Mouse (Mus musculus) lung, postnatal 36 days (tissue): ENCODE results near the gene Cct4.
A peak's percentile ranks its signal among the peaks of the same experiment; 100 is the strongest.

ENCODE experiments used
- DNase-seq: peaks from one replicate; pipeline ENCODE4 v3.0.0; 2022; ENCODE audit warnings: mixed read lengths

Cct4 gene

GRCm38 (mm10) chr11:22990393-22991126, at the start of gene Cct4:
TSS of gene Cct4 (plus strand) at chr11:22990519.
- peak; percentile 96 for DNase-seq

- DNase-seq, result no peak
Observed at GRCm38 (mm10) chr11:22949101-22949500, 41.2 kb upstream of the Cct4 start.

GRCm38 (mm10) chr11:22950131-22950530, 40.2 kb upstream of the Cct4 start:
- no peak for DNase-seq

- no peak for DNase-seq
Observed at GRCm38 (mm10) chr11:22952668-22953067, 37.7 kb upstream of the Cct4 start.

GRCm38 (mm10) chr11:22956346-22956745, 34.0 kb upstream of the Cct4 start:
- no peak for DNase-seq

- peak; percentile 80 for DNase-seq
Observed at GRCm38 (mm10) chr11:22956830-22957229, 33.5 kb upstream of the Cct4 start.

- peak; percentile 40 for DNase-seq
Observed at GRCm38 (mm10) chr11:22957791-22958374, 32.4 kb upstream of the Cct4 start.

GRCm38 (mm10) chr11:22962101-22962500, 28.2 kb upstream of the Cct4 start:
- DNase-seq, result no peak

- peak; percentile 16 for DNase-seq
Observed at GRCm38 (mm10) chr11:22964401-22964800, 25.9 kb upstream of the Cct4 start.

- peak; percentile 15 for DNase-seq
Observed at GRCm38 (mm10) chr11:22965503-22965902, 24.8 kb upstream of the Cct4 start.

- peak; percentile 46 for DNase-seq
Observed at GRCm38 (mm10) chr11:22969486-22969885, 20.8 kb upstream of the Cct4 start.

- DNase-seq, result no peak
Observed at GRCm38 (mm10) chr11:22970546-22970945, 19.8 kb upstream of the Cct4 start.

- DNase-seq, result peak; percentile 89
Observed at GRCm38 (mm10) chr11:22971835-22972709, 18.2 kb upstream of the Cct4 start, which contains the start of gene Zrsr1. TSS of gene Zrsr1 (plus strand) at chr11:22972005.

GRCm38 (mm10) chr11:22972746-22973526, 17.4 kb upstream of the Cct4 start:
- peak; percentile 94 for DNase-seq

- peak; percentile 9 for DNase-seq
Observed at GRCm38 (mm10) chr11:22973599-22973998, 16.7 kb upstream of the Cct4 start.

- DNase-seq, result no peak
Observed at GRCm38 (mm10) chr11:22978215-22978614, 12.1 kb upstream of the Cct4 start.

- no peak for DNase-seq
Observed at GRCm38 (mm10) chr11:22978711-22979110, 11.6 kb upstream of the Cct4 start.

GRCm38 (mm10) chr11:22979221-22979620, 11.1 kb upstream of the Cct4 start:
- DNase-seq, result peak; percentile 13

- no peak for DNase-seq
Observed at GRCm38 (mm10) chr11:22981041-22981440, 9.3 kb upstream of the Cct4 start.

- DNase-seq, result no peak
Observed at GRCm38 (mm10) chr11:22981543-22981950, 8.8 kb upstream of the Cct4 start.

GRCm38 (mm10) chr11:22981984-22982757, 8.1 kb upstream of the Cct4 start, which contains the start of the genes Gm28048 and Commd1:
TSS of gene Gm28048 (minus strand) at chr11:22982090.
TSS of gene Commd1 (minus strand) at chr11:22982382.
- DNase-seq, result peak; percentile 97

- DNase-seq, result no peak
Observed at GRCm38 (mm10) chr11:22982846-22983245, 7.5 kb upstream of the Cct4 start.
